Comparison of ENCODE assay signal across 10 mouse cellular contexts in genomic region chr14:60178571-60178955, GRCm38 (mm10). TPM values are rescaled to one million over a fixed set of nuclear protein-coding genes. Genes with fewer than 3 reads are reported as not detected.
DNase-seq lines count a peak whose midpoint lies in the region; ATAC-seq and TF ChIP-seq lines count a peak whose summit lies in the region.
"Had no signal": no experiment of that assay in that cellular context is flagged by ENCODE, and none has a peak within 500 bp of the region (broad histone marks: within the 10 kb centered on the region; RNA-seq: fewer than 3 reads in every experiment).

No protein-coding gene starts in this region.

- no peaks in the 10 kb centered on the region for H3K36me3 ChIP-seq in hindbrain, embryonic 11.5 days (ENCODE audit: control insufficient read depth, insufficient read depth, low read length)
- no peaks in the 10 kb centered on the region for H3K36me3 ChIP-seq in hindbrain, embryonic 10.5 days
- H3K36me3 ChIP-seq in forebrain, postnatal 0 days (ENCODE audit: insufficient read depth): 0 out of 2 replicates have a peak, but pooled peaks cover 4% of the 10 kb centered on the region
- no peaks in the 10 kb centered on the region for H3K36me3 ChIP-seq in hindbrain, postnatal 0 days (ENCODE audit: insufficient read depth, low read length)
- no peaks in the 10 kb centered on the region for H3K36me3 ChIP-seq in midbrain, postnatal 0 days (ENCODE audit: insufficient read depth, low read length)
- no peaks in the 10 kb centered on the region for H3K36me3 ChIP-seq in kidney, embryonic 16.5 days (ENCODE audit: insufficient read depth, low read length)

- no peak for ATAC-seq in hindbrain, embryonic 11.5 days (ENCODE audit: low FRiP score)
- no peak for ATAC-seq in forebrain, postnatal 0 days
- ATAC-seq in hindbrain, postnatal 0 days: no peak
- no peak for ATAC-seq in midbrain, postnatal 0 days (ENCODE audit: low FRiP score)
- no peak for ATAC-seq in kidney, embryonic 16.5 days (ENCODE audit: low FRiP score, low TSS enrichment)
- ATAC-seq: activated CD4-positive, CD25-positive, alpha-beta regulatory T cell, adult 4 months had no signal

- no peak overlapping the region for H3K4me3 ChIP-seq in hindbrain, embryonic 11.5 days (ENCODE audit: low read depth, low read length)
- no peak overlapping the region for H3K4me3 ChIP-seq in hindbrain, embryonic 10.5 days
- peak overlapping the region; percentile 61 for H3K4me3 ChIP-seq in forebrain, postnatal 0 days (ENCODE audit: low read depth, low read length)
- peak overlapping the region; percentile 80; the same call in 1 of the 2 replicates for H3K4me3 ChIP-seq in hindbrain, postnatal 0 days (ENCODE audit: low read length)
- H3K4me3 ChIP-seq in midbrain, postnatal 0 days (ENCODE audit: low read depth, low read length): peak overlapping the region; percentile 77
- no peak overlapping the region for H3K4me3 ChIP-seq in kidney, embryonic 16.5 days (ENCODE audit: low read length)

- no peak for DNase-seq in hindbrain, embryonic 11.5 days (ENCODE audit: low spot score)
- DNase-seq in hindbrain, embryonic 10.5 days (ENCODE audit: low spot score): no peak
- no peak for DNase-seq in forebrain, postnatal 0 days
- DNase-seq in hindbrain, postnatal 0 days (ENCODE audit: low spot score): no peak
- no peak for DNase-seq in midbrain, postnatal 0 days (ENCODE audit: low spot score)
- no peak for DNase-seq in embryo, embryonic 9.5 days (ENCODE audit: extremely low spot score)
- DNase-seq: lung, postnatal 10 days; thymus, postnatal 25 days had no signal

- no peaks in the 10 kb centered on the region for H3K9me3 ChIP-seq in hindbrain, embryonic 11.5 days (ENCODE audit: control insufficient read depth, low read length)
- H3K9me3 ChIP-seq in hindbrain, embryonic 10.5 days: no peaks in the 10 kb centered on the region
- no peaks in the 10 kb centered on the region for H3K9me3 ChIP-seq in forebrain, postnatal 0 days (ENCODE audit: low read length)
- no peaks in the 10 kb centered on the region for H3K9me3 ChIP-seq in hindbrain, postnatal 0 days (ENCODE audit: low read length)
- H3K9me3 ChIP-seq in midbrain, postnatal 0 days (ENCODE audit: low read length): no peaks in the 10 kb centered on the region
- no peaks in the 10 kb centered on the region for H3K9me3 ChIP-seq in kidney, embryonic 16.5 days (ENCODE audit: low read length)

- peaks cover 14% of the 10 kb centered on the region for H3K27me3 ChIP-seq in hindbrain, embryonic 11.5 days (ENCODE audit: control insufficient read depth, insufficient read depth, low read length)
- peaks cover 64% of the 10 kb centered on the region for H3K27me3 ChIP-seq in hindbrain, embryonic 10.5 days (ENCODE audit: insufficient read depth, poor library complexity, severe bottlenecking)
- H3K27me3 ChIP-seq in forebrain, postnatal 0 days (ENCODE audit: insufficient read depth, low read length): no peaks in the 10 kb centered on the region
- H3K27me3 ChIP-seq in hindbrain, postnatal 0 days (ENCODE audit: insufficient read depth, low read length): no peaks in the 10 kb centered on the region
- H3K27me3 ChIP-seq in midbrain, postnatal 0 days (ENCODE audit: insufficient read depth, low read length): no peaks in the 10 kb centered on the region
- peaks cover 35% of the 10 kb centered on the region for H3K27me3 ChIP-seq in kidney, embryonic 16.5 days (ENCODE audit: insufficient read depth, low read length)

- H3K4me2 ChIP-seq in hindbrain, embryonic 11.5 days (replicated peaks; ENCODE audit: low read depth, low read length): peak overlapping the region; percentile 99; the same call in 1 of the 2 replicates
- peak overlapping the region; percentile 86 for H3K4me2 ChIP-seq in forebrain, postnatal 0 days (ENCODE audit: low read depth)
- peak overlapping the region; percentile 93 for H3K4me2 ChIP-seq in hindbrain, postnatal 0 days (ENCODE audit: low read depth, low read length)
- H3K4me2 ChIP-seq in midbrain, postnatal 0 days (ENCODE audit: low read depth, low read length, poor library complexity, severe bottlenecking): peak overlapping the region; percentile 86
- no peak overlapping the region for H3K4me2 ChIP-seq in kidney, embryonic 16.5 days (replicated peaks; ENCODE audit: low read depth, low read length)

- no peak for TF ChIP-seq CTCF in forebrain, postnatal 0 days (IDR thresholded peaks at IDR 0.05; ENCODE audit: low read depth)
- no peak for TF ChIP-seq CTCF in hindbrain, postnatal 0 days (IDR thresholded peaks at IDR 0.05; ENCODE audit: low read depth)
- TF ChIP-seq CTCF in midbrain, postnatal 0 days (IDR thresholded peaks at IDR 0.05): no peak

- no peak overlapping the region for H3K9ac ChIP-seq in hindbrain, embryonic 11.5 days (ENCODE audit: low read depth, low read length)
- H3K9ac ChIP-seq in forebrain, postnatal 0 days: no peak overlapping the region
- H3K9ac ChIP-seq in hindbrain, postnatal 0 days (replicated peaks; ENCODE audit: low read length): no peak overlapping the region
- no peak overlapping the region for H3K9ac ChIP-seq in midbrain, postnatal 0 days (replicated peaks; ENCODE audit: low read length, poor library complexity, severe bottlenecking)
- no peak overlapping the region for H3K9ac ChIP-seq in kidney, embryonic 16.5 days (replicated peaks; ENCODE audit: low read length)

- 40% methylated on average over 2 of the region's 2 CpGs for WGBS in hindbrain, embryonic 11.5 days
- WGBS in hindbrain, embryonic 10.5 days: 37% methylated on average over 2 of the region's 2 CpGs
- WGBS in forebrain, postnatal 0 days: 55% methylated on average over 2 of the region's 2 CpGs
- 54% methylated on average over 2 of the region's 2 CpGs for WGBS in hindbrain, postnatal 0 days
- WGBS in midbrain, postnatal 0 days: 42% methylated on average over 2 of the region's 2 CpGs
- WGBS in kidney, embryonic 16.5 days: 55% methylated on average over 2 of the region's 2 CpGs

- H3K4me1 ChIP-seq in hindbrain, embryonic 11.5 days (replicated peaks; ENCODE audit: control insufficient read depth, insufficient read depth, low read length): no peaks in the 10 kb centered on the region
- peaks cover 18% of the 10 kb centered on the region; the same call in 1 of the 2 replicates for H3K4me1 ChIP-seq in hindbrain, embryonic 10.5 days (replicated peaks)
- H3K4me1 ChIP-seq in forebrain, postnatal 0 days (ENCODE audit: insufficient read depth): peaks cover 7% of the 10 kb centered on the region; the same call in 1 of the 2 replicates
- no peaks in the 10 kb centered on the region; the same call in 1 of the 2 replicates for H3K4me1 ChIP-seq in hindbrain, postnatal 0 days (ENCODE audit: insufficient read depth, low read length)
- H3K4me1 ChIP-seq in midbrain, postnatal 0 days (ENCODE audit: insufficient read depth, low read length): peaks cover 7% of the 10 kb centered on the region
- 0 out of 2 replicates have a peak, but pooled peaks cover 8% of the 10 kb centered on the region for H3K4me1 ChIP-seq in kidney, embryonic 16.5 days (ENCODE audit: insufficient read depth, low read length)

- no peak overlapping the region for H3K27ac ChIP-seq in hindbrain, embryonic 11.5 days (ENCODE audit: low read depth, low read length)
- no peak overlapping the region for H3K27ac ChIP-seq in hindbrain, embryonic 10.5 days
- H3K27ac ChIP-seq in forebrain, postnatal 0 days (ENCODE audit: low read depth, low read length): no peak overlapping the region
- H3K27ac ChIP-seq in hindbrain, postnatal 0 days: no peak overlapping the region
- no peak overlapping the region for H3K27ac ChIP-seq in midbrain, postnatal 0 days (ENCODE audit: low read depth, low read length)
- no peak overlapping the region for H3K27ac ChIP-seq in kidney, embryonic 16.5 days (ENCODE audit: low read length)

RNA-seq across cellular contexts. Expression of gene Atp8a2, which starts 18.4 kb away (rescaled TPM):
- 10.2 and 10.3 TPM in 2 replicates for polyA plus RNA-seq in hindbrain, embryonic 11.5 days (2014; fragmentation: Nextera tagmentation; extraction: Ambion mirVana)
- 4.4 and 8.0 TPM in 2 replicates for polyA plus RNA-seq in hindbrain, embryonic 10.5 days (2016; fragmentation: Nextera tagmentation; extraction: Ambion mirVana)
- total RNA-seq in forebrain, postnatal 0 days (2014; rRNA removed): 33.6 and 41.9 TPM in 2 replicates
- polyA plus RNA-seq in forebrain, postnatal 0 days (2015; fragmentation: Nextera tagmentation; extraction: Ambion mirVana): 18.3 and 38.0 TPM in 2 replicates
- total RNA-seq in hindbrain, postnatal 0 days (2014; rRNA removed): 29.1 and 95.3 TPM in 2 replicates
- polyA plus RNA-seq in hindbrain, postnatal 0 days (2015; fragmentation: Nextera tagmentation; extraction: Ambion mirVana): 37.4 and 41.7 TPM in 2 replicates
- 65.9 and 81.7 TPM in 2 replicates for total RNA-seq in midbrain, postnatal 0 days (2014; rRNA removed)
- polyA plus RNA-seq in midbrain, postnatal 0 days (2015; fragmentation: Nextera tagmentation; extraction: Ambion mirVana): 36.0 and 43.0 TPM in 2 replicates
- 1.3 and 1.5 TPM in 2 replicates for polyA plus RNA-seq in kidney, embryonic 16.5 days (2015; fragmentation: Nextera tagmentation; extraction: Ambion mirVana)

Comparison
In these comparisons a context has a peak if more than half of its experiments do, and no peak if none do; other contexts are left out.
1. H3K4me3 ChIP-seq: peak in forebrain, postnatal 0 days (single experiment), hindbrain, postnatal 0 days (single experiment) and midbrain, postnatal 0 days (single experiment); none in hindbrain, embryonic 11.5 days (single experiment), hindbrain, embryonic 10.5 days (single experiment) and kidney, embryonic 16.5 days (single experiment).